Mouse (Mus musculus): ENCODE results near the gene Gpr25. TPM values are rescaled to one million over a fixed set of nuclear protein-coding genes. Genes with fewer than 3 reads are reported as not detected.

Gene Gpr25
- total and polyA plus RNA-seq, 3 experiments = not detected

DNA sequence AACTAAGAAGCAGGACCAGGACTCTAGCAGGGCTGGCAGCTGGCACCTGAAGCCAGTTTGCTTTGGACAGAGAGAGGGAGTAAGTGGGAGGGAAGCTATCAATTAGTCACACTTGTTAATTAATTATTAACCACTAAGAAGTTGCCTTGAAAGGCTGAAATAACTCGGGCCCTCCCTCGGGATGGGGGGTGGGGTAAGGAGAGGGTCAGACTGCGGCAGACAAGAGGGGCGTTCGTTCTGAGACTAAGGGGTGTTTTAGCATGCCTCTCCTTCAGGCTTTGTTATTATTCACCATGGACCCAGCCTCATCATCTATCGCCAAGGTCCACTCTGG, 31.7 kb downstream of the Gpr25 start:
- in situ Hi-C loops (cut with MboI; ENCODE audit: low pct_ligation_motif_present, low pct_unique_long_range_greater_than_20kb, low sequenced_read_pairs) (no loop called here), dilution Hi-C loops (cut with MboI; ENCODE audit: extremely low pct_ligation_motif_present, extremely low pct_unique_long_range_greater_than_20kb, low sequenced_read_pairs) (no loop called here)
- Histone ChIP-seq H3K36me3 (replicated peaks in 1 of 2; ENCODE audit: control insufficient read depth in 1 of 2, insufficient read depth in 1 of 2, low read length in 1 of 2) (no peaks in the 10 kb centered on the region), H3K9me3 (replicated peaks; ENCODE audit: low read length) (no peaks in the 10 kb centered on the region), H3K4me2 (ENCODE audit: insufficient read depth, low read depth, poor library complexity, severe bottlenecking) (no peak overlapping the region), H3K79me2 (replicated peaks; ENCODE audit: control insufficient read depth, extremely low read depth, insufficient read depth, poor library complexity, severe bottlenecking) (no peaks in the 10 kb centered on the region), H3K9ac (ENCODE audit: insufficient read depth, low read depth) (no peak overlapping the region), H3K4me1 (ENCODE audit: control insufficient read depth in 1 of 2, insufficient read depth in 2 of 2) (peaks cover 13 to 21% of the 10 kb centered on the region in 2 experiments), H3K27me3 (replicated peaks) (peaks cover 13% of the 10 kb centered on the region), H3K27ac (ENCODE audit: insufficient read depth, low read depth) (no peak overlapping the region), H3K4me3 (replicated peaks in 1 of 3; ENCODE audit: low read depth in 2 of 3, low read length in 2 of 3, poor library complexity in 1 of 3) (no peak overlapping the region)
- TF ChIP-seq ELF1 (IDR thresholded peaks at IDR 0.05; ENCODE audit: low read depth, low read length) (no peak), RCOR1 (conservative IDR thresholded peaks at IDR 0.05; ENCODE audit: low read depth, low read length) (no peak), IRF4 (IDR thresholded peaks at IDR 0.05; ENCODE audit: low read depth, low read length) (no peak), TBP (conservative IDR thresholded peaks at IDR 0.05; ENCODE audit: low read depth, low read length) (no peak), ZKSCAN1 (IDR thresholded peaks at IDR 0.05; ENCODE audit: borderline replicate concordance, low read depth, low read length) (no peak), TCF12 (IDR thresholded peaks at IDR 0.05; ENCODE audit: low read depth, low read length) (no peak), SMC3 (IDR thresholded peaks at IDR 0.05; ENCODE audit: low read depth, low read length) (no peak), NRF1 (IDR thresholded peaks at IDR 0.05; ENCODE audit: low read depth, low read length) (no peak), HCFC1 (IDR thresholded peaks at IDR 0.05; ENCODE audit: low read depth, low read length) (no peak), USF1 (IDR thresholded peaks at IDR 0.05; ENCODE audit: low read depth, low read length) (no peak), MAFK (IDR thresholded peaks at IDR 0.05; ENCODE audit: insufficient replicate concordance, low read length) (no peak), KAT2A (IDR thresholded peaks at IDR 0.05; ENCODE audit: insufficient replicate concordance, low read length) (no peak), MAZ (IDR thresholded peaks at IDR 0.05; ENCODE audit: low read depth, low read length) (no peak), MAX (IDR thresholded peaks at IDR 0.05; ENCODE audit: low read length) (no peak), ETS1 (conservative IDR thresholded peaks at IDR 0.05; ENCODE audit: low read depth, low read length) (no peak), ZNF384 (IDR thresholded peaks at IDR 0.05; ENCODE audit: low read depth, low read length) (no peak), CTCF (conservative IDR thresholded peaks at IDR 0.05 in 1 of 2, IDR thresholded peaks at IDR 0.05 in 1 of 2; ENCODE audit: low read depth in 2 of 2, low read length in 2 of 2) (no peak), GABPA (IDR thresholded peaks at IDR 0.05; ENCODE audit: insufficient replicate concordance, low read depth, low read length) (no peak)
- DNase-seq (ENCODE audit: extremely low read depth) = no peak

DNA sequence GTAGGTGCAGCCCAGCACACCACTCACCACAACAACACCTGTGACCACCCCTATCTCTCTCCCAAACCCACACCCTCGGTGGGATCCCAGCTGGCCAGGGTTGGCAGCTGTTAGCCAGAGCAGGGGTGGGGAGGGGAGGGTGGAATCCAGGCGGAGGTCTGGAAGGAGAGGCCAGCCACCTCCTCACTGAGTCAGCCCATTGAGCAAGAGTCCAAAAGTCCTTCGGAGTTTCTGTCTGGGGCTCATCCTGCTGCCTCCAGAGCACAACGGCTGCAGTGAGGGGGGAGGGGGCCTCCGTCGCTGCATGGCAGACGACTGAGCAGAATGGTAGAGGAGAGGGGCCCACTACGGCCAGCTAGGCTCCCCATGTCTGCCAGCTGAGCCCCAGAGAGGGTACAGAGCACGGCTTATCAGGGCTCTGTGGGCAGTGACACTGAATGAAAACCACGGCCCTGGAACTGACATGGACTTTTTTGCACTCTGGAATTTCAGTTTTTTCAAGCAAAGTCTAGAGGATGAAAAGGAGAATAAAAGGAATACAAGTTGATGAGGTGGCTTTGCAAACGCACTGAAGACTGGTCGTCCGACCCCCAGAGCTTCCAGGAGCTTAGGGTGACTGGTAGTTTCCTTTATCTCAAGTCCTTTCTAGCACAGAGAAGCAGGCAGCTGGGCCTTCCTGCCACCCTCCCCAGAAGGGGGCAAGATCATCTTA, 32.2 kb downstream of the Gpr25 start:
- Histone ChIP-seq H3K4me2 (ENCODE audit: insufficient read depth, low read depth, poor library complexity, severe bottlenecking) (no peak overlapping the region), H3K4me3 (replicated peaks in 1 of 3; ENCODE audit: low read depth in 2 of 3, low read length in 2 of 3, poor library complexity in 1 of 3) (no peak overlapping the region), H3K36me3 (replicated peaks in 1 of 2; ENCODE audit: control insufficient read depth in 1 of 2, insufficient read depth in 1 of 2, low read length in 1 of 2) (no peaks in the 10 kb centered on the region), H3K27me3 (replicated peaks) (peaks cover 13% of the 10 kb centered on the region), H3K9me3 (replicated peaks; ENCODE audit: low read length) (no peaks in the 10 kb centered on the region), H3K79me2 (replicated peaks; ENCODE audit: control insufficient read depth, extremely low read depth, insufficient read depth, poor library complexity, severe bottlenecking) (no peaks in the 10 kb centered on the region), H3K27ac (ENCODE audit: insufficient read depth, low read depth) (no peak overlapping the region), H3K4me1 (ENCODE audit: control insufficient read depth in 1 of 2, insufficient read depth in 2 of 2) (peaks cover 13 to 24% of the 10 kb centered on the region in 2 experiments), H3K9ac (ENCODE audit: insufficient read depth, low read depth) (no peak overlapping the region)
- TF ChIP-seq SIN3A (IDR thresholded peaks at IDR 0.05; ENCODE audit: low read length) = no peak
- no peak for TF ChIP-seq ZNF384 (IDR thresholded peaks at IDR 0.05; ENCODE audit: low read depth, low read length)
- no peak for TF ChIP-seq CHD2 (IDR thresholded peaks at IDR 0.05; ENCODE audit: low read length)
- no peak for TF ChIP-seq EP300 (IDR thresholded peaks at IDR 0.05; ENCODE audit: low read length)
- TF ChIP-seq JUN (IDR thresholded peaks at IDR 0.05; ENCODE audit: insufficient read depth, low read depth, low read length) = no peak
- TF ChIP-seq NELFE (IDR thresholded peaks at IDR 0.05; ENCODE audit: low read depth, low read length) = no peak
- TF ChIP-seq MAX (IDR thresholded peaks at IDR 0.05; ENCODE audit: low read length) = no peak
- TF ChIP-seq ZMIZ1 (IDR thresholded peaks at IDR 0.05; ENCODE audit: low read depth, low read length) = no peak
- TF ChIP-seq RAD21 (IDR thresholded peaks at IDR 0.05; ENCODE audit: low read depth, low read length) = no peak
- TF ChIP-seq CTCF (conservative IDR thresholded peaks at IDR 0.05 in 1 of 2, IDR thresholded peaks at IDR 0.05 in 1 of 2; ENCODE audit: low read depth in 2 of 2, low read length in 2 of 2) = no peak
- no peak for TF ChIP-seq MAZ (IDR thresholded peaks at IDR 0.05; ENCODE audit: low read depth, low read length)
- no peak for TF ChIP-seq USF1 (IDR thresholded peaks at IDR 0.05; ENCODE audit: low read depth, low read length)
- no peak for TF ChIP-seq IRF4 (IDR thresholded peaks at IDR 0.05; ENCODE audit: low read depth, low read length)
- in situ Hi-C loops (cut with MboI; ENCODE audit: low pct_ligation_motif_present, low pct_unique_long_range_greater_than_20kb, low sequenced_read_pairs) (no loop called here), dilution Hi-C loops (cut with MboI; ENCODE audit: extremely low pct_ligation_motif_present, extremely low pct_unique_long_range_greater_than_20kb, low sequenced_read_pairs) (no loop called here)
- no peak for DNase-seq (ENCODE audit: extremely low read depth)
